Mouse (Mus musculus) myocyte (in vitro differentiated cells): ENCODE results near the gene Clk4.

ENCODE experiments used
- CEBPB ChIP-seq: IDR thresholded peaks from 2 replicates; pipeline ENCODE4 v1.6.1; 2011; ENCODE audit warnings: mild to moderate bottlenecking, moderate library complexity; ENCODE audit not compliant: poor library complexity, insufficient read depth, severe bottlenecking
- E2F4 ChIP-seq: IDR thresholded peaks from one replicate; pipeline ENCODE4 v1.6.1; 2011; ENCODE audit warnings: mild to moderate bottlenecking, control low read depth, moderate library complexity; ENCODE audit not compliant: insufficient read depth
- MAX ChIP-seq: IDR thresholded peaks from one replicate; pipeline ENCODE4 v1.6.1; 2011; ENCODE audit warnings: low read depth, mild to moderate bottlenecking, control low read depth
- MYOD1 ChIP-seq, 3 experiments: IDR thresholded peaks; one replicate each; pipeline ENCODE4 v1.6.1; 2011; ENCODE audit warnings: control low read depth in 2 of 3, low read depth in 2 of 3, mild to moderate bottlenecking in 2 of 3, moderate library complexity in 1 of 3; ENCODE audit not compliant: insufficient read length in 2 of 3, control insufficient read depth in 1 of 3
- POLR2A ChIP-seq: IDR thresholded peaks from one replicate; pipeline ENCODE4 v1.6.1; 2011; ENCODE audit warnings: low read depth, mild to moderate bottlenecking, control low read depth, moderate library complexity; ENCODE audit not compliant: insufficient read length
- POLR2AphosphoS2 ChIP-seq: IDR thresholded peaks from one replicate; pipeline ENCODE4 v1.6.1; 2011; ENCODE audit warnings: low read depth, control low read depth; ENCODE audit not compliant: insufficient read length
- REST ChIP-seq: IDR thresholded peaks from one replicate; pipeline ENCODE4 v1.6.1; 2011; ENCODE audit warnings: mild to moderate bottlenecking, control low read depth, moderate library complexity; ENCODE audit not compliant: insufficient read depth, insufficient read length
- TCF12 ChIP-seq: IDR thresholded peaks from one replicate; pipeline ENCODE4 v1.6.1; 2011; ENCODE audit warnings: mild to moderate bottlenecking, control low read depth; ENCODE audit not compliant: poor library complexity, insufficient read depth, severe bottlenecking
- USF1 ChIP-seq: IDR thresholded peaks from one replicate; pipeline ENCODE4 v1.6.1; 2011; ENCODE audit warnings: low read depth, mild to moderate bottlenecking, control low read depth, moderate library complexity

DNA sequence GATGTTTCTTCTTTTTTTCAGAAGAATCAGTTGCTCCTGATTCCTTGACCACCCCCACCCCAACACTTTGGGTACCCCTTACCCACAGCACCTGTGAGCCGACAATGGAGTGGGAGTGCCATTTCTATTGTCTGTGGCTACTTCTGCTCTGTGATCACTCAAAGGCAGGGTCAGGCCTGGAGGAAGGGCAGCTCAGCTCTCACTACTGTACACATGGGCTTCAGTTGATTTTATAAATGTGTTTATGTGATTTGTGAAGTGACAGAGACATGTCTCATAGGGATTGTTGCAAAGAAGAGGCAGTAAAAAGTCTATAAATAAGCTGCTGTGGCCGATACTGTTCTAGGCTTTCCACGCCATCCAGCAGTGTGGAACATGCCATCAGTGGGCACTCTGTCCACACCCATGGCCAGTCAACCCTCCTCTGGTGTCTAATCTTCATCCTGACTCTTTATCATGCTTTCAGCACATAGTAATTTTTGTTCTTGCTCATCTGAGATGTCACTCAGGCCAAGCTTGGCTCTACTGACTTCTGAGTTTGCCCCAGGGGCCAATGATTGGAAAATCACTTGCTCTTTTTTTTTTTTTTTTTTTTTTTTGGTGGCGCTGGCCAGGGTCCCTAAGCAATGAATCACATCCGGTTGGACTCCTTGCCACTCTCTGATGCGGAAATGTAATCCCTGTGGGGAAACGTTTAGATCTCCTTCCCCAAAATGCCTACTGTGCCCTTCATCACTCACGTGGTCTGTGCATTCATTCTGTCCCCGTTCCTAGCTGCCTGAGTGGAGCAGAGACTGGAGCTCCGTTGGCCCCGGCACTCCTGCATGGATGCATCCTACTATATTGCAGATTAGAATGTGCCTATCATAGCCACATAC is 68.5 kb downstream of the Clk4 start:
- TF ChIP-seq POLR2A (no peak), USF1 (peak; percentile 64), CEBPB (no peak), E2F4 (no peak), MYOD1 (IDR thresholded peaks at IDR 0.05; ENCODE audit: control insufficient read depth in 1 of 3, insufficient read length in 2 of 3, low read depth in 2 of 3) (no peak), REST (peak; percentile 32), POLR2AphosphoS2 (no peak), TCF12 (no peak), MAX (no peak)
